Mouse (Mus musculus) forebrain, embryonic 14.5 days (tissue): ENCODE data around the gene Ccr10. TPM values are rescaled to one million over a fixed set of nuclear protein-coding genes. Genes with fewer than 3 reads are reported as not detected.

Experiments used
- ATAC-seq: fragments of 200-750 bp; cut with Nextera tagmentation; 2 replicates; pipeline ENCODE4 v1.8.0; 2017; ENCODE audit warnings: mild to moderate bottlenecking, moderate library complexity
- DNase-seq: peaks from one replicate; pipeline ENCODE4 v3.0.0-alpha.2; 2015; ENCODE audit warnings: low spot score
- H3K27ac ChIP-seq: fragments of 300-500 bp; sonication (generic); 2 replicates; pipeline ENCODE4 v1.5.1; 2014; ENCODE audit warnings: low read depth, mild to moderate bottlenecking, control low read depth, low read length, moderate library complexity
- H3K27me3 ChIP-seq: fragments of 300-500 bp; sonication (generic); replicated peaks from 2 replicates; pipeline ENCODE4 v1.6.1; 2014; ENCODE audit warnings: low read length, control low read depth, mixed read lengths; ENCODE audit not compliant: control insufficient read depth, insufficient read depth
- H3K36me3 ChIP-seq: fragments of 300-500 bp; sonication (generic); 2 replicates; pipeline ENCODE4 v1.6.1; 2014; ENCODE audit warnings: low read length, control low read depth; ENCODE audit not compliant: control insufficient read depth, insufficient read depth
- H3K4me1 ChIP-seq: fragments of 300-500 bp; sonication (generic); 2 replicates; pipeline ENCODE4 v1.6.1; 2014; ENCODE audit warnings: antibody characterized with exemption, low read length, control low read depth; ENCODE audit not compliant: control insufficient read depth, insufficient read depth
- H3K4me2 ChIP-seq: fragments of 300-500 bp; sonication (generic); 2 replicates; pipeline ENCODE4 v1.6.1; 2014; ENCODE audit warnings: mild to moderate bottlenecking, control low read depth, low read length
- H3K4me3 ChIP-seq: fragments of 300-500 bp; sonication (generic); 2 replicates; pipeline ENCODE4 v1.5.1; 2014; ENCODE audit warnings: low read depth, low read length, control low read depth
- H3K9ac ChIP-seq: fragments of 300-500 bp; sonication (generic); 2 replicates; pipeline ENCODE4 v1.6.1; 2014; ENCODE audit warnings: mild to moderate bottlenecking, low read length, control low read depth, moderate library complexity
- H3K9me3 ChIP-seq: fragments of 300-500 bp; sonication (generic); replicated peaks from 2 replicates; pipeline ENCODE4 v1.6.1; 2016; ENCODE audit warnings: low read length, control low read depth, mixed read lengths; ENCODE audit not compliant: control insufficient read depth
- WGBS: fragments of 180-500 bp; shearing (Covaris S2); extraction: QIAGEN DNeasy Blood & Tissue Kit; methylation state at CpG from one replicate; pipeline ENCODE4 v1.1.7; 2014; 5-methylcytosine and 5-hydroxymethylcytosine counted together
- polyA plus RNA-seq: library from polyadenylated mRNA; unstranded; fragments of >200 nt; fragmentation: Nextera tagmentation; extraction: Ambion mirVana; gene quantifications from 2 replicates; pipeline ENCODE4 v1.2.1, GENCODE M21; 2014

Gene Ccr10
- polyA plus RNA-seq, 1 experiment from 2014 or later = 0.10 TPM

DNA sequence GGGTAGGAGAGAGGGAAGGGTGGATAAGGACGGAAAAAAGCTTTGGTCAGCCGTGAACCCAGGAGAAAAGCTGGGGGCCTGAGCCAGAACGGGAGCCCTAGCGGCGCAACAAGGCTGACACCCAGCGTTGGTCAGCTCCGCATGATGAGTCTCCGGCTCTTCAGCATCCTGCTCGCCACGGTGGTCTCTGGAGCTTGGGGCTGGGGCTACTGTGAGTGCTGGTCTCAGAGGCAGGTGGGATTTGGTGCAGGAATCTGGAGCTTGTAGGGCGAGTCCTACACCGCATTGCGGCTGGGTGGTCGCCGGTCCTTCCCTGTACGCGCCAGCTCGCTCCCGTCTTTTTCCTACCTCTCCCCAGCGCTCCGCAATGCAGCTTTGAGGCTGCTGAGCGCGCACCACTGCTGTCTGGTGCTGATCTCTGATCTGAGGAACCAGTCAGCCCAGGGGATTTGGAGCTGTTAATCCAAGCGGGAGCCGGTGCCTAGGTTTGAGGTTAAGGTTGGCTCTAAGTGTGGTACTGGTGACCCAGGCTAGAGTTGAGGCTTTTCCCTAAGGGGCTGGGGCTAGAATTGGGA is 961 bp upstream of the Ccr10 start:
- H3K4me1 ChIP-seq = peaks cover 22% of the 10 kb centered on the region
- under 1% methylated on average over 25 of the region's 25 CpGs for WGBS

DNA sequence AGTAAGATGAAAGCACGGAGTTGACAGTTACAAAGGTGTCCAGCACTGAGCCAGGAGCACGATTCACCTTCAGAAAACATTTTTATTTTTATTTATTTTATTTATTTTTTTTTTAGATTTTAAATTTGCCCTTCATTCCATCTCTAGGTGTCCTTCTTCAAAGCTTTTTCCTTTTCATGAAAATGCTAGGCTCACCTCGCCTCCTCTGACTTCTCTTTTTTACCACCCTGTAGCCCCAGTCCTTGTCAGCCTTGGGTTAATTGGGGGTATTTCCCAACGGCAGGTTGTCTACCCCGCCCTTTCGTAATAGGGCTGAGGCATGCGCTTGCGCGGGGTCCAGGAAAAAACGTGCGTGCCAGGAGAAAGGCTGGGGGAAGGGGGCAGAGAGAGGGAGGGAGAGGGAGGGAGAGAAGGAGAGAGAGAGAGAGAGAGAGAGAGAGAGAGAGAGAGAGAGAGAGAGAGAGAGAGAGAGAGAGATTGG is 433 bp upstream of the Ccr10 start:
- H3K9ac ChIP-seq = peak overlapping the region; percentile 49; the same call in 1 of the 2 replicates
- peak; percentile 43 for DNase-seq
- peak overlapping the region; percentile 28 for H3K4me3 ChIP-seq
- ATAC-seq = no peak
- peaks cover 51% of the 10 kb centered on the region for H3K27me3 ChIP-seq
- H3K36me3 ChIP-seq = no peaks in the 10 kb centered on the region
- no peaks in the 10 kb centered on the region for H3K9me3 ChIP-seq
- peaks cover 22% of the 10 kb centered on the region for H3K4me1 ChIP-seq
- H3K4me2 ChIP-seq = peak overlapping the region; percentile 54
- no peak overlapping the region for H3K27ac ChIP-seq
- WGBS = 9% methylated on average over 11 of the region's 11 CpGs

More for the DNA sequence above, 961 bp upstream of the Ccr10 start:
- DNase-seq (peak; percentile 42), ATAC-seq (no peak)
- Histone ChIP-seq H3K27ac (no peak overlapping the region), H3K4me3 (peak overlapping the region; percentile 28), H3K36me3 (no peaks in the 10 kb centered on the region), H3K9me3 (no peaks in the 10 kb centered on the region), H3K9ac (peak overlapping the region; percentile 49), H3K27me3 (peaks cover 51% of the 10 kb centered on the region), H3K4me2 (peak overlapping the region; percentile 54)

DNA sequence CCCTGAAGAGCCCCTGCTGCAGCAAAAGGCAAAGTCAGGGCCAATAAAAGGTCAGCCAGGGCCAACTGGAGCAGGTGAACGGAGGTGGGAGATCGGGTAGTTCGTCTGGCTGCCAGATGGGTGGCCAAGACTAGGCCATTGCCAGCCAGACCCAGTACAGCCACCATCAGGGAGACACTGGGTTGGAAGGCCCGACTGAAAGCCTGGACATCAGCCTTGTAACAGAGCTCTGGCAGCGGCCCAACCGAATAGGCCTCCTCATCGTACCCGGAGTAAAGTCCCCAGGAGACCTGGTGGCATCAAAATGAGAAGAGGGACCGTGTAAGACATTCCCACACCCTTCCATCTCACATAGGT is 876 bp downstream of the Ccr10 start:
- H3K27ac ChIP-seq = no peak overlapping the region
- DNase-seq (no peak), ATAC-seq (no peak)
- H3K4me1 ChIP-seq = peaks cover 32% of the 10 kb centered on the region
- H3K4me2 ChIP-seq = peak overlapping the region; percentile 63
- WGBS = 27% methylated on average over 9 of the region's 9 CpGs
- H3K9ac ChIP-seq = peak overlapping the region; percentile 56
- H3K27me3 ChIP-seq = peaks cover 62% of the 10 kb centered on the region
- peak overlapping the region; percentile 28 for H3K4me3 ChIP-seq
- no peaks in the 10 kb centered on the region for H3K9me3 ChIP-seq
- no peaks in the 10 kb centered on the region for H3K36me3 ChIP-seq

DNA sequence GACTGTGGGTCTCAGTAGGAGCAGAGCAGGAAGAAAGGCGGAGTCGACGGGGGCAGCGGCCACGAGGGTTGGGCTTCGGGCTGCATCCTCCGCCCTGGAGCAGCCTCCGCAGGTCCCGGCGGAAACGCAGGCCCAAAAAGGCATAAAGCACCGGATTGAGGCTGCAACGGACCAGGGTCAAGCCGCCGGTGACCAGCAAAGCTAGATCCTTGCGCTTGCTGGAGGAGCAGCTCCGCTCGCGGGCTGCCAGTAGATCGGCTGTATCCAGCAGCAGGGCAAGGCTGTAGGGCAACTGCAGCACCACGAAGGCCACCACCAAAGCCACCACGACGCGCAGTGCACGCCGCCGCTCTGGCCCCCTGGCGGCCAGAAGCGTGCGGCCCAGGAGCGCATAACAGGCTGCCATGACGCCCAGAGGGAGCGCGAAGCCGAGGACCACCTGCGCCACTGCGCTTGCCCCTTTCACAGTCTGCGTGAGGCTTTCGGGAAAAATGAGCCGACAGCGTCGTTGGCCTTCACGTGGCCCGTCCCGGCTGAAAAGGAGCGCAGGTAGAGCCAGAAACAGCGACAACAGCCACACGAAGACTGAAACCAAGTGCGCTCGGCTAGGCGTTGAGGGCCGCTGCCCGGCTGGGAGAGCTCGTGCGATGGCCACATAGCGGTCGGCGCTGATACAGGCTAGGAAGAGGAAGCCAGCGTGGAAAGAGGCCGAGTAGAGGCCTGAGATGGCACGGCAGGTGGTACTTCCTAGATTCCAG is 1.4 kb downstream of the Ccr10 start:
- Histone ChIP-seq H3K9ac (peak overlapping the region; percentile 56), H3K4me3 (peak overlapping the region; percentile 28), H3K27ac (peak overlapping the region; percentile 27; the same call in 1 of the 2 replicates), H3K4me2 (peak overlapping the region; percentile 63), H3K27me3 (peaks cover 62% of the 10 kb centered on the region), H3K36me3 (no peaks in the 10 kb centered on the region), H3K9me3 (no peaks in the 10 kb centered on the region), H3K4me1 (peaks cover 36% of the 10 kb centered on the region)
- 1% methylated on average over 61 of the region's 61 CpGs for WGBS
- DNase-seq (peak; percentile 86), ATAC-seq (peak; percentile 56)

DNA sequence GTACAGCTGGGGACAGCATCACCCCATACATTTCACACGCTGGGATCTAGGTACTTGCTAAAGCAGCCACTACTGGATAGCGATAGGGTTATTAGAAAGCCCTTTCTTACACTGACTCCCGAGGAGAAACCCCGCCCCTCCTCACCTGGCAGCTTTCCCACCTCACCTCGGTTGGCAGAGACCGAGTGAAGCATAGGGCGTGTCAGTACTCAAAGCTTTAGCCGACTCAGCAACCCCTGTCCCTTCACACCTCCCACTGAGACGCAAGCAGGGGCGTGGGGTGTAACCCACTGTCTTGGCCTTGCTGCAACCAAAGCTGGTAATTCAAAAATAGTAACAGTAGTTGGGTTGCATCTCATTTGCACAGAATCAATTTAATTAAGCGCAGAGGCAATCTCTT is 2.1 kb downstream of the Ccr10 start:
- DNase-seq (no peak), ATAC-seq (no peak)
- WGBS = 8% methylated on average over 11 of the region's 11 CpGs
- Histone ChIP-seq H3K4me3 (peak overlapping the region; percentile 28; the same call in 1 of the 2 replicates), H3K4me1 (peaks cover 36% of the 10 kb centered on the region), H3K27ac (no peak overlapping the region), H3K9me3 (no peaks in the 10 kb centered on the region), H3K36me3 (no peaks in the 10 kb centered on the region), H3K9ac (no peak overlapping the region; the same call in 1 of the 2 replicates), H3K27me3 (peaks cover 62% of the 10 kb centered on the region), H3K4me2 (peak overlapping the region; percentile 63)

DNA sequence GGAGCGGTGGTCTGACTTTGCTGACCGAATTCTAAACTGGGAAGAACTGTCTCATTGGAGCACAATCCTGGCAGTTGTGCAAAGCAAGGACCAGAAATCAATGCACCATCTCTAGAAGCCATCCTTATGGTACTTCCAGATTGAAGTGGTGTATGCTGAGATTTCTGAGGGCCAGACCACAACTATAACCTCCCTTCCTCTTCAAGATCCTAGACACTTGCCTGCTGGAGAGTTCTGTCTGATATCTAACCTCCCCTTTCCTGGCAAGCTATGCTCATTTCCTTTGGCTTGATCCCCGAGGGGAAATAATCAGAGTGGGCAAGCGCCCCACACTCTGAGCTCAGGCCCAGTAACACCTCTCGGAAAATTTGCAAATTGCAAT is 2.8 kb downstream of the Ccr10 start:
- Histone ChIP-seq H3K27me3 (peaks cover 62% of the 10 kb centered on the region), H3K4me3 (peak overlapping the region; percentile 73), H3K4me1 (peaks cover 36% of the 10 kb centered on the region), H3K9ac (peak overlapping the region; percentile 32; the same call in 1 of the 2 replicates), H3K27ac (peak overlapping the region; percentile 55), H3K9me3 (no peaks in the 10 kb centered on the region), H3K4me2 (peak overlapping the region; percentile 79), H3K36me3 (peaks cover 5% of the 10 kb centered on the region; the same call in 1 of the 2 replicates)
- DNase-seq (no peak), ATAC-seq (no peak)
- 18% methylated on average over 5 of the region's 5 CpGs for WGBS

DNA sequence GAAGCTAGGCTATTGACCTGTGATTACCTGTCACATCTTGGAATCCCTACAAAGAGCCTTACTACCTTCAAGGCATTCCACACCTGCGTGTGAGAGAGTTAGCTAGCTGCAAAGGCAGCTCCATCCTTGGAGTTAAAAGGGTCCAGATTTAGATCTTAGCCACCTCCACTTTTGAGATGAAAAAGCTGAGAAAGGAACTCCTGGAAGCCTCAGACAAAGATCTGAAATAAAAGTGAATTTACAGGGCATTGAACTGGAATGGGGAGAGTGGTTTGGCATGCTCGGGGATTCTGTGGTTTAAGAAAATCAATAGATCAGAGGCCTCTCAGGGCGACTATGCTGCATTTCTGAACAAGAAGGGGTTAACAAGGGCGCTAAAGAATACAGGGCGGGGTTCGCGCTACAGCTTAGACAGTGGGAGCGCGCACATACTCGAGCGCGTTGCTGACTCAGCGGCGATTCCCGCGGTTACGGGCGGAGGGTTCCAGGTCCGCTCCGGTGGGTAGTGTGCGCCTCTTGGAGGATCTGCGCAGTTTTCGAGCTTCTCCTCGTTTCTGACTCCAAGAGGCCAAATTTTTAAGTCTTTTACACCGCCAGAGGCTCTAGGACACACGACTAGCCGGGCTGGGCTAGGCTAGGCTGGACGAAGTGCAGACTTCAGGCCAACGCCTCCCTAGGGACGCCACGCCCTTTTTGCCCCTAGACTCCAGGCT is 3.4 kb downstream of the Ccr10 start:
- Histone ChIP-seq H3K36me3 (peaks cover 10% of the 10 kb centered on the region), H3K4me1 (peaks cover 34% of the 10 kb centered on the region), H3K27ac (peak overlapping the region; percentile 55), H3K4me3 (peak overlapping the region; percentile 73), H3K27me3 (peaks cover 62% of the 10 kb centered on the region), H3K4me2 (peak overlapping the region; percentile 79), H3K9ac (peak overlapping the region; percentile 32; the same call in 1 of the 2 replicates), H3K9me3 (no peaks in the 10 kb centered on the region)
- ATAC-seq (peak; percentile 65), DNase-seq (peak; percentile 92)
- under 1% methylated on average over 31 of the region's 31 CpGs for WGBS

DNA sequence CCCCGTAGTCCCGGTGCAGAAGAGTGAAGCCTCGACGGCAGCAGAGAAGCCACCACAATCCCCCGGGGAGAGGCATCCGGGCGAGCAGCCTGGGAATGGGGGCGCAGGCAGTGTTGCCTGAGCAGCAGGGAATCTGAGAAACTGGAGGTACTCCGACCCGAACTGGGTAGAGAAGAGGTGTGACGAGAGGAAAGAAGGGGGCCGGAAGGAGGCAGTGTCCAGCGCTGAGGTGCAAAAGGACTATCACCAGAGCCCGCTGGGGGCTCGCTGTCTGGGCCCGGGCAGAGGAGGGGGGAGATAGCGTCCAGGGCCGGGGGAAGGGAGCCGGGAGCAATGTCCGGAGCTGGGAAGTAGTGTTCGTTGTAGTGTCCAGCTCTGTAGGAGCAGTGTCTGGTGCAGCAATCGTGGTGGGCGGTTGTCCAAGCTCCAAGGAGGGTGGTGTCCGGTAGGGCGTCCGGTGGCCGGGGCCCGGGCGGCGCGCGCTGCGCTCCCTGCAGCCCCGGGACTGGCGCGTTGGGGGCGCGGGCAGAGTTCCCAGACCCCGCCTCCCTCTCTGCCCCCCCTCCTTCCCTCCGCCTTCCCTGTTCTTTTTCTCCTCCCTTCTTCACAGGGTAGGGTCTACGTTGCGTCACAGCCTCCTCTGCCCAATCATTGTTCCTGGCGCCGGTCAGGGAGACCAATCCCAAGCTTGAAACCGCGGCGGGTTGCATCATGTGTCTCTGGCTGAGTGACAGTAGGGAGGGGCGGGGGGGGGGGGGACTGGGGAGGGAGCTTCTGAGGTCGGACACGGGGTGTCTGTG is 4.2 kb downstream of the Ccr10 start, which contains the start of gene Plekhh3:
Plekhh3 (minus strand) TSS at position 541 of the 800 bp plus-strand sequence.
- Histone ChIP-seq H3K4me1 (peaks cover 34% of the 10 kb centered on the region), H3K9ac (peak within 1 kb of the TSS; percentile 73), H3K36me3 (peaks cover 15% of the 10 kb centered on the region), H3K27ac (peak within 1 kb of the TSS; percentile 55), H3K27me3 (peaks cover 64% of the 10 kb centered on the region), H3K4me2 (peak within 1 kb of the TSS; percentile 85), H3K9me3 (no peaks in the 10 kb centered on the region), H3K4me3 (peak within 1 kb of the TSS; percentile 73)
- ATAC-seq (peak; percentile 97), DNase-seq (peak; percentile 99)
- WGBS = under 1% methylated on average over 39 of the region's 50 CpGs
